Mouse (Mus musculus) neural tube, embryonic 10.5 days (tissue): ENCODE results near the gene Lmx1b.

ENCODE experiments used
- DNase-seq: peaks from one replicate; pipeline ENCODE4 v3.0.0-alpha.2; 2017; ENCODE audit warnings: low spot score; ENCODE audit errors: extremely low spot score

The Lmx1b gene

GRCm38 (mm10) chr2:33583317-33583716 is 57.0 kb downstream of the Lmx1b start:
- DNase-seq: peak; percentile 37

GRCm38 (mm10) chr2:33582457-33583060 is 57.8 kb downstream of the Lmx1b start:
- DNase-seq: peak; percentile 49

- DNase-seq: no peak
These were observed 58.4 kb downstream of the Lmx1b start for GRCm38 (mm10) chr2:33581866-33582265.

- no peak for DNase-seq
These were observed 58.9 kb downstream of the Lmx1b start for GRCm38 (mm10) chr2:33581449-33581777.

- no peak for DNase-seq
These were observed 59.4 kb downstream of the Lmx1b start for GRCm38 (mm10) chr2:33580697-33581448.

- no peak for DNase-seq
These were observed 64.9 kb downstream of the Lmx1b start for GRCm38 (mm10) chr2:33575406-33575805.

GRCm38 (mm10) chr2:33573075-33573474 is 67.2 kb downstream of the Lmx1b start:
- no peak for DNase-seq

- no peak for DNase-seq
These were observed 69.0 kb downstream of the Lmx1b start for GRCm38 (mm10) chr2:33571219-33571824.

GRCm38 (mm10) chr2:33569698-33570097 is 70.6 kb downstream of the Lmx1b start:
- DNase-seq: no peak

GRCm38 (mm10) chr2:33569240-33569639 is 71.1 kb downstream of the Lmx1b start:
- DNase-seq: peak; percentile 74

- no peak for DNase-seq
These were observed 74.4 kb downstream of the Lmx1b start for GRCm38 (mm10) chr2:33565886-33566285.

- DNase-seq: no peak
These were observed 75.6 kb downstream of the Lmx1b start for GRCm38 (mm10) chr2:33564748-33565147.

- DNase-seq: peak; percentile 71
These were observed 80.6 kb downstream of the Lmx1b start for GRCm38 (mm10) chr2:33559752-33560151.

GRCm38 (mm10) chr2:33559334-33559733 is 81.0 kb downstream of the Lmx1b start:
- no peak for DNase-seq

- DNase-seq: peak; percentile 87
These were observed 82.1 kb downstream of the Lmx1b start for GRCm38 (mm10) chr2:33558233-33558632.

- DNase-seq: no peak
These were observed 84.7 kb downstream of the Lmx1b start for GRCm38 (mm10) chr2:33555573-33555972.

- no peak for DNase-seq
These were observed 87.6 kb downstream of the Lmx1b start for GRCm38 (mm10) chr2:33552672-33553071.

GRCm38 (mm10) chr2:33547595-33547994 is 92.7 kb downstream of the Lmx1b start:
- DNase-seq: no peak

- DNase-seq: no peak
These were observed 93.4 kb downstream of the Lmx1b start for GRCm38 (mm10) chr2:33546879-33547278.

GRCm38 (mm10) chr2:33546051-33546450 is 94.3 kb downstream of the Lmx1b start:
- DNase-seq: no peak

- no peak for DNase-seq
These were observed 95.3 kb downstream of the Lmx1b start for GRCm38 (mm10) chr2:33544781-33545566.

- peak; percentile 41 for DNase-seq
These were observed 96.0 kb downstream of the Lmx1b start for GRCm38 (mm10) chr2:33544203-33544762.
